In the genomic region with DNA sequence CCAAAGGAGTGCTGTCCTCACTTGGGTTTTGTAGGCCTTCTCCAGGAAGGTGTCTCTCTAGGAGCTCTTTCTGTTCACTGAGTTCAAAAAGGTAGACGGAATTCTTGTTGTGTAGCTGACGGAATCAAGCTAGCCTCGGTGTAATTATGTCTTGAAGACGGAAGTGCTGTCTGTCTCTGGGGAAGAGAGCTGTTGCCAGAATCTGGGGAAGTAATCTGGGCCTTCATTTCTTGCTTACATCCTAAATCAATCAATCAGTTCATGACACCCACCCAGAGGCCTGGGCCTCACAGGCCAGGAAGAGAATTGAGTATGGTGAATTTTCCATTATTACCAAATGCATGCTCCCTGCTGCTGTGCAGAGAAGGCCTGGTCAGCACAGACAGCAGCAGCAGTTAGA, we compare ENCODE assay signal across 8 mouse cellular contexts. TPM values are rescaled to one million over a fixed set of nuclear protein-coding genes. Genes with fewer than 3 reads are reported as not detected.
DNase-seq lines count a peak whose midpoint lies in the region; ATAC-seq lines count a peak whose summit lies in the region.

No protein-coding gene starts in this region.

- H3K27ac ChIP-seq in embryonic facial prominence, embryonic 12.5 days, result peak overlapping the region; percentile 95
- no peak overlapping the region for H3K27ac ChIP-seq in hindbrain, embryonic 15.5 days (replicated peaks)

- peak overlapping the region; percentile 73 for H3K4me3 ChIP-seq in embryonic facial prominence, embryonic 12.5 days
- peak overlapping the region; percentile 49 for H3K4me3 ChIP-seq in hindbrain, embryonic 15.5 days

- H3K4me1 ChIP-seq in embryonic facial prominence, embryonic 12.5 days, result peaks cover 51% of the 10 kb centered on the region
- H3K4me1 ChIP-seq in hindbrain, embryonic 15.5 days (replicated peaks), result peaks cover 54% of the 10 kb centered on the region

- H3K4me2 ChIP-seq in embryonic facial prominence, embryonic 12.5 days (replicated peaks), result peak overlapping the region; percentile 79
- H3K4me2 ChIP-seq in hindbrain, embryonic 15.5 days, result peak overlapping the region; percentile 76

- H3K36me3 ChIP-seq in embryonic facial prominence, embryonic 12.5 days, result no peaks in the 10 kb centered on the region
- H3K36me3 ChIP-seq in hindbrain, embryonic 15.5 days, result no peaks in the 10 kb centered on the region

- peak overlapping the region; percentile 90 for H3K9ac ChIP-seq in embryonic facial prominence, embryonic 12.5 days
- H3K9ac ChIP-seq in hindbrain, embryonic 15.5 days, result peak overlapping the region; percentile 58; the same call in 1 of the 2 replicates

- H3K27me3 ChIP-seq in embryonic facial prominence, embryonic 12.5 days, result no peaks in the 10 kb centered on the region
- no peaks in the 10 kb centered on the region for H3K27me3 ChIP-seq in hindbrain, embryonic 15.5 days

- WGBS in embryonic facial prominence, embryonic 12.5 days, result 4% methylated on average over 4 of the region's 4 CpGs
- 8% methylated on average over 4 of the region's 4 CpGs for WGBS in hindbrain, embryonic 15.5 days

- no peak for ATAC-seq in embryonic facial prominence, embryonic 12.5 days (ENCODE audit: insufficient number of reproducible peaks, insufficient read depth, low FRiP score, low TSS enrichment)
- no peak for ATAC-seq in hindbrain, embryonic 15.5 days (ENCODE audit: low FRiP score, low read depth)
- no peak for ATAC-seq in cerebellum, adult (ENCODE audit: insufficient number of reproducible peaks, low FRiP score, low TSS enrichment)

- no peaks in the 10 kb centered on the region for H3K9me3 ChIP-seq in embryonic facial prominence, embryonic 12.5 days
- no peaks in the 10 kb centered on the region for H3K9me3 ChIP-seq in hindbrain, embryonic 15.5 days

- DNase-seq in adrenal gland, adult 2 months, result peak; percentile 36
- no peak for DNase-seq in adrenal gland, postnatal 36 days
- peak; percentile 54 for DNase-seq in mesoderm, embryonic 11.5 days (ENCODE audit: low read depth, low spot score)
- DNase-seq in right cerebral cortex, postnatal 4 days, result no peak
- DNase-seq in T-cell, adult 2 months (ENCODE audit: low spot score), result no peak

RNA-seq across cellular contexts. Expression of a gene that starts 48.8 kb away (rescaled TPM):
- not detected for total RNA-seq in adrenal gland, adult 2 months (2021)
- not detected in 2 replicates for polyA plus RNA-seq in adrenal gland, adult 2 months (2012; rRNA removed)
- total RNA-seq in adrenal gland, postnatal 36 days (2021), result not detected
- 0.15 and 0.18 TPM in 2 replicates for polyA plus RNA-seq in embryonic facial prominence, embryonic 12.5 days (2016; fragmentation: Nextera tagmentation; extraction: Ambion mirVana)
- polyA plus RNA-seq in hindbrain, embryonic 15.5 days (2015; fragmentation: Nextera tagmentation; extraction: Ambion mirVana), result 0.12 TPM in 1 of 2 replicates, not detected in the other

Comparison
In these comparisons a context has a peak if more than half of its experiments do, and no peak if none do; other contexts are left out.
1. DNase-seq: peak in adrenal gland, adult 2 months (single experiment) and mesoderm, embryonic 11.5 days (single experiment); none in adrenal gland, postnatal 36 days (0 of 2), right cerebral cortex, postnatal 4 days (single experiment) and T-cell, adult 2 months (single experiment).